Mouse (Mus musculus): Measurements from ENCODE around the gene Diras1. TPM values are rescaled to one million over a fixed set of nuclear protein-coding genes. Genes with fewer than 3 reads are reported as not detected.
"Not testable (repeated sequence)": the region's sequence is repeated elsewhere in the genome, so short reads cannot be mapped to it uniquely, and the experiment has no call there.

The Diras1 gene
- polyA plus RNA-seq (2012; rRNA removed) = 0.03 TPM in 1 of 2 replicates, not detected in the other

- no peak within 1 kb of the TSS for H3K4me3 ChIP-seq (replicated peaks; ENCODE audit: extremely low read depth, low read depth, low read length)
- no peaks in the 10 kb centered on the region for H3K4me1 ChIP-seq (ENCODE audit: control insufficient read depth, insufficient read depth, low read length)
- TF ChIP-seq POLR2A (IDR thresholded peaks at IDR 0.05; ENCODE audit: borderline replicate concordance, extremely low read depth, low read depth, low read length) (no peak), CTCF (IDR thresholded peaks at IDR 0.05; ENCODE audit: insufficient read depth, low read length) (no peak)
- no peak for DNase-seq
- WGBS = 44% methylated on average over 12 of the region's 12 CpGs
Measured at GRCm38 (mm10) chr10:81025639-81026275, at the start of gene Diras1. Gene Diras1, minus strand, starts transcription at chr10:81025662.

- 58% methylated on average over 7 of the region's 7 CpGs for WGBS
- Histone ChIP-seq H3K4me1 (ENCODE audit: control insufficient read depth, insufficient read depth, low read length) (peaks cover 4% of the 10 kb centered on the region), H3K4me3 (replicated peaks; ENCODE audit: extremely low read depth, low read depth, low read length) (no peak overlapping the region)
- no peak for DNase-seq
- no peak for TF ChIP-seq POLR2A (IDR thresholded peaks at IDR 0.05; ENCODE audit: borderline replicate concordance, extremely low read depth, low read depth, low read length)
- peak; percentile 19; the same call in 1 of the 2 replicates for TF ChIP-seq CTCF (IDR thresholded peaks at IDR 0.05; ENCODE audit: insufficient read depth, low read length)
Measured at GRCm38 (mm10) chr10:81073464-81073863, 48.0 kb upstream of the Diras1 start.

GRCm38 (mm10) chr10:81072290-81072689 lies 46.8 kb upstream of the Diras1 start:
- H3K4me3 ChIP-seq (replicated peaks; ENCODE audit: extremely low read depth, low read depth, low read length) = no peak overlapping the region
- no peak for DNase-seq
- WGBS = 94% methylated on average over 8 of the region's 8 CpGs
- TF ChIP-seq CTCF (IDR thresholded peaks at IDR 0.05; ENCODE audit: insufficient read depth, low read length) (no peak), POLR2A (IDR thresholded peaks at IDR 0.05; ENCODE audit: borderline replicate concordance, extremely low read depth, low read depth, low read length) (no peak)
- peaks cover 4% of the 10 kb centered on the region for H3K4me1 ChIP-seq (ENCODE audit: control insufficient read depth, insufficient read depth, low read length)

GRCm38 (mm10) chr10:81069836-81070235 lies 44.4 kb upstream of the Diras1 start, which contains the start of gene Thop1:
Gene Thop1, plus strand, starts transcription at chr10:81070035.
- TF ChIP-seq CTCF (IDR thresholded peaks at IDR 0.05; ENCODE audit: insufficient read depth, low read length) = no peak
- peak; percentile 60; the same call in 1 of the 2 replicates for TF ChIP-seq POLR2A (IDR thresholded peaks at IDR 0.05; ENCODE audit: borderline replicate concordance, extremely low read depth, low read depth, low read length)
- DNase-seq = peak; percentile 91
- Histone ChIP-seq H3K4me1 (ENCODE audit: control insufficient read depth, insufficient read depth, low read length) (peaks cover 4% of the 10 kb centered on the region), H3K4me3 (replicated peaks; ENCODE audit: extremely low read depth, low read depth, low read length) (peak within 1 kb of the TSS; percentile 64)
- 0% methylated on average over 35 of the region's 35 CpGs for WGBS

- H3K4me1 ChIP-seq (ENCODE audit: control insufficient read depth, insufficient read depth, low read length) = peaks cover 4% of the 10 kb centered on the region
- no peak overlapping the region for H3K4me3 ChIP-seq (replicated peaks; ENCODE audit: extremely low read depth, low read depth, low read length)
- TF ChIP-seq POLR2A (IDR thresholded peaks at IDR 0.05; ENCODE audit: borderline replicate concordance, extremely low read depth, low read depth, low read length) (no peak), CTCF (IDR thresholded peaks at IDR 0.05; ENCODE audit: insufficient read depth, low read length) (no peak)
- WGBS = 73% methylated on average over 5 of the region's 5 CpGs
- no peak for DNase-seq
Measured at GRCm38 (mm10) chr10:81068706-81069105, 43.2 kb upstream of the Diras1 start.

GRCm38 (mm10) chr10:81064519-81064918 lies 39.1 kb upstream of the Diras1 start:
- 88% methylated on average over 8 of the region's 8 CpGs for WGBS
- not testable (repeated sequence) for H3K4me3 ChIP-seq (replicated peaks; ENCODE audit: extremely low read depth, low read depth, low read length); H3K4me1 ChIP-seq (ENCODE audit: control insufficient read depth, insufficient read depth, low read length); DNase-seq

GRCm38 (mm10) chr10:81062710-81063109 lies 37.2 kb upstream of the Diras1 start:
- Histone ChIP-seq H3K4me1 (ENCODE audit: control insufficient read depth, insufficient read depth, low read length) (peaks cover 11% of the 10 kb centered on the region), H3K4me3 (replicated peaks; ENCODE audit: extremely low read depth, low read depth, low read length) (no peak overlapping the region)
- TF ChIP-seq CTCF (IDR thresholded peaks at IDR 0.05; ENCODE audit: insufficient read depth, low read length) = no peak
- no peak for TF ChIP-seq POLR2A (IDR thresholded peaks at IDR 0.05; ENCODE audit: borderline replicate concordance, extremely low read depth, low read depth, low read length)
- DNase-seq = no peak
- 35% methylated on average over 4 of the region's 4 CpGs for WGBS

GRCm38 (mm10) chr10:81059603-81060543 lies 34.4 kb upstream of the Diras1 start, which contains the start of gene Sgta:
Gene Sgta, minus strand, starts transcription at chr10:81060181.
- no peak for TF ChIP-seq CTCF (IDR thresholded peaks at IDR 0.05; ENCODE audit: insufficient read depth, low read length)
- peak; percentile 76 for TF ChIP-seq POLR2A (IDR thresholded peaks at IDR 0.05; ENCODE audit: borderline replicate concordance, extremely low read depth, low read depth, low read length)
- Histone ChIP-seq H3K4me1 (ENCODE audit: control insufficient read depth, insufficient read depth, low read length) (peaks cover 15% of the 10 kb centered on the region), H3K4me3 (replicated peaks; ENCODE audit: extremely low read depth, low read depth, low read length) (peak within 1 kb of the TSS; percentile 95)
- under 1% methylated on average over 48 of the region's 48 CpGs for WGBS
- DNase-seq = peak; percentile 98

- Histone ChIP-seq H3K4me3 (replicated peaks; ENCODE audit: extremely low read depth, low read depth, low read length) (no peak overlapping the region), H3K4me1 (ENCODE audit: control insufficient read depth, insufficient read depth, low read length) (peaks cover 15% of the 10 kb centered on the region)
- 53% methylated on average over 6 of the region's 6 CpGs for WGBS
Measured at GRCm38 (mm10) chr10:81058896-81059295, 33.4 kb upstream of the Diras1 start.

More at GRCm38 (mm10) chr10:81058896-81059295, 33.4 kb upstream of the Diras1 start:
- TF ChIP-seq POLR2A (IDR thresholded peaks at IDR 0.05; ENCODE audit: borderline replicate concordance, extremely low read depth, low read depth, low read length) = no peak
- TF ChIP-seq CTCF (IDR thresholded peaks at IDR 0.05; ENCODE audit: insufficient read depth, low read length) = no peak
- no peak for DNase-seq

Data from lung, adult 2 months (tissue).